Mouse (Mus musculus) thymus, postnatal 36 days (tissue): ENCODE measurements at regions not wholly inside any gene's neighbourhood (a gene's known extent, or its start where the extent isn't known, plus 50 kb on each side); places are given as distances from the start of the nearest gene placed in this dataset.

ENCODE experiments used
- DNase-seq, 2 experiments: peaks; one replicate each; pipeline ENCODE4 v3.0.0; 2022; ENCODE audit warnings: mixed read lengths in 2 of 2

GRCm38 (mm10) chr15:67434284-67434683 is 933.6 kb upstream of the Lrrc6 start:
- DNase-seq: peak; percentile 23 to 40

GRCm38 (mm10) chr15:67423922-67424321 is 923.2 kb upstream of the Lrrc6 start:
- no peak for DNase-seq

DNA sequence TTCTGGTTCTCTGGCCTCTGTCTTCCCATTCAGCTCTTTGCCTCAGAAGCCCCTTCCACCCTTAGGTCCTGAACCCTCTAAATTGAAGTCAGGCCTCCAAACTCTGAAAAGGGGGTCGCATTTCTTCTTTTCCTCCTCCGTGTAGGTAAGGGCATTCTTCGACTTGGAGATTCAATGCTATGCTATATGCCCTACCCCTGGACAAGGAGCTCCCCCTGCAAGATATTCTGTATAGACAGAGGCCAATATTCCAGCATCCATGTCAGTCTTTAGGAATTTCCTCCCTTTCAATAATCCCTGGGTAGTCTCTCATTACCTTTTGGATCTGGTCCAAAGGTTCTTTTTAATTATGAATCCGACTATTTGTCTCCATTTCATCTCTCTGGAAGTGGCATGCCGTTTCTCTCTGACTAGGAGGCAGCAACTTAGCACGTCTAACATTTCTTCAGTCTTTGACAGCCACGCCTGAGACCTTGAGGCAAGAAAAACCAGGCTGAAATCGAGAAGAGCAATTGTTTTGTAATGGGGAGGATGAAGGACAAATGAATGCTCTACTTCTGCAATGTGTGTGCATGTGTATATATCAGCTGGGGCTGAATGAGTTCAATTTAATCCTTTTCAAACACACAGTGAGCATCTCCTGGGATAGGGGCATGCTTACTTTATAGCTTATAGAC is 921.7 kb upstream of the Lrrc6 start:
- DNase-seq: no peak

- no peak for DNase-seq
Measured at GRCm38 (mm10) chr15:67420776-67421175, 920.1 kb upstream of the Lrrc6 start.

GRCm38 (mm10) chr15:67419733-67420132 is 919.0 kb upstream of the Lrrc6 start:
- DNase-seq: no peak

DNA sequence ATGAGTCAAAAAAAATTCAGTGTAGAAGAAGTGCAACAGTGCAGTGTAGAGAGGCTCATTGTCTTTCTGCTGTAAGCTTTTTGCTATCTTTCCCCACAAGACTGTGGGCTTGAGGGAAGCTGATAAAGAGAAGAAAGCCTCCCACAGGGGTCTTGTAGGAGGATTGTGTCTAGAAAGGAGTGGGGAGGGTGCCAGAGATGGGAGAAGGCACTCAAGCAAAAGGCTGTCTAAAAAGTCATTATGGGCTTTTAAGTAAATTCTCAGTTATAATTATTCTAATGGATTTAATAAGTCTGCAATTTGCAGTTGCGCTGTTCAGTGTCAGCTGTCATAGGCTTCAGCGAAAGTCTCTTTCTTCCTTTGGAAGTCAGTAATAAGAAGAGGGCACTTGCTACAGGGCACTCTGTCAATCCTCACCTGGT is 917.0 kb upstream of the Lrrc6 start:
- DNase-seq: no peak

GRCm38 (mm10) chr15:67415840-67416239 is 915.1 kb upstream of the Lrrc6 start:
- DNase-seq: no peak

- DNase-seq: no peak
Measured at GRCm38 (mm10) chr15:67414371-67414930, 913.7 kb upstream of the Lrrc6 start.

DNA sequence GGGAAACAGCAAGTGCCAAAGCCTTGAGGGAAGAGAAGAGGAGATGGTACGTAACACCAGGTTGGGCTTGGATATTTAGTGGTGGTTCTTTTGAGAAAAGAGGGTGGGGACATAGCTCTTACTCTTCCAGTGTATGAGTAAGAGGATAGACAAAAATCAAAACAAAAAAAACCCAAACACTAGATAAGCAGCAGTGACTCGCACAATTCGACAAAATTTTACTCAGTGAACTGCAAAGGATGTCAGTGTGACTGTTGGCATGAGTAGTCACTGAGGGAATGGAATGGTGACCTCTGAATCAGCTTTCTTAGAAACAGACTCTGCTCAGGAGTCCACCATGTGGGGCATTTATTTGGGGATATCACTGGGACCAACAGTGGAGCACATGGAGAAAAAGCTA is 912.9 kb upstream of the Lrrc6 start:
- DNase-seq: no peak

GRCm38 (mm10) chr15:67412394-67412793 is 911.7 kb upstream of the Lrrc6 start:
- no peak for DNase-seq

GRCm38 (mm10) chr15:67411657-67412056 is 910.9 kb upstream of the Lrrc6 start:
- no peak for DNase-seq

- peak; percentile 36 to 43 for DNase-seq
Measured at GRCm38 (mm10) chr15:67410012-67410411, 909.3 kb upstream of the Lrrc6 start.

- DNase-seq: peak in 1 of 2 experiments; percentile 10
Measured at GRCm38 (mm10) chr15:67408871-67409559, 908.3 kb upstream of the Lrrc6 start.

DNA sequence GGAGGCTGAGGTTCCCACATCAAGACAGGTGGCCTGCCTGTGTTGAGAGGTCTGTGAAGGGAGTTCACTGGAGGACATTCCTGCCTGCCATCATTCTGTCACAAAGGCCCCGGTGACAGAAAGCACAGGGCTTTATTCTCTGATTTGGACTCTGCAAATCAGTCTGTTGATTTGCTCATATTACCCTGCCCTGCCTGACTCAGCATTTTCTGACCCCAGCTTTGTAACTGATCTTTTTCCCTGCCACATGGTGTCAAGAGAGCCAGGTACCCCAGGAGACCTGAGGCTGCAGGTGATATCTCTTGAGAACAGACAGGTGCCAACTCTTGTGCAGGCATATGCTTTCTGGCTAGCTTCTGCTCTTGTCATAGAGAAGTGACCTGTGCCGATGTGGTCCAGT is 906.5 kb upstream of the Lrrc6 start:
- no peak for DNase-seq

- peak in 1 of 2 experiments; percentile 19 for DNase-seq
Measured at GRCm38 (mm10) chr15:67405523-67405922, 904.8 kb upstream of the Lrrc6 start.

- DNase-seq: no peak
Measured at GRCm38 (mm10) chr15:67405011-67405410, 904.3 kb upstream of the Lrrc6 start.

GRCm38 (mm10) chr15:67402310-67402709 is 901.6 kb upstream of the Lrrc6 start:
- no peak for DNase-seq

DNA sequence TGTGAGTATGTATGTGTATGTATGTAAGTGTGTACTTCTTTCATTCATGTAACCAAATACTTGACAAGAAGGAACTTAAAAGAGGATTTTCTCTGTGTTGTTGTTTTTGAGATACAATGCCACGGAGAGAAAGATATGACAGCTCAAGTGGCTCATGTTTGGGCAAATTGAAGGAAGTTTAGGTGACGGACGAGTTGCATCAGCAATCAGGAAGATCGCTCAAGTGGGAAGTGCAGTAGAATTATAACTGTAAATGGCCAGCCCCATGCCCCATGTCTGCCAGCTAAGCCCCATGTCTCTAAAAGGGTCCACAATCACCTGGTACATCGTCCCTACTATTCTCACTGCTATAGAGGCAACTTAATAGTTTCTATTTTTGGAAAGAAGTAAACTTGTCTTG is 896.6 kb upstream of the Lrrc6 start:
- DNase-seq: no peak

- DNase-seq: no peak
Measured at GRCm38 (mm10) chr15:67395114-67395513, 894.4 kb upstream of the Lrrc6 start.

GRCm38 (mm10) chr15:67391918-67392317 is 891.2 kb upstream of the Lrrc6 start:
- DNase-seq: no peak

DNA sequence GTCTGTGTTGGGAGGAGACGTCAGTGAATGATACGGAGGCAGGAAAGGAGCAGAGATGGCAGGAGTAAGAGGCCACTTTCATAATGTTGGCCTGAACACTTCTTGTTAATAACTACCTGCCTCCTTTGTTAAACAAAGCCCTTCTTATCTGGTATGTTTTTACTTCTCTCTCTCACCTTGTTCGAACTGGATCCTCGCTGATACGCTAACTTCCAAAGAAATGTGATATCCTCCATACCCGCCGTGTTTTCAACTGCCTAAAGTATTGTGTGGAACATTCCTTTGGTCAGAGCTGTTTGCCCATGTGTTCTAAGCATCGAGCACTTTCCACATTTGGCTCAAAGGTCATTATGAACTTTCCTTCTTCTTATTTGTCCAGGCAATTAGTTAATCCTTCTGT is 887.8 kb upstream of the Lrrc6 start:
- DNase-seq: no peak

GRCm38 (mm10) chr15:67386896-67387295 is 886.2 kb upstream of the Lrrc6 start:
- DNase-seq: no peak

DNA sequence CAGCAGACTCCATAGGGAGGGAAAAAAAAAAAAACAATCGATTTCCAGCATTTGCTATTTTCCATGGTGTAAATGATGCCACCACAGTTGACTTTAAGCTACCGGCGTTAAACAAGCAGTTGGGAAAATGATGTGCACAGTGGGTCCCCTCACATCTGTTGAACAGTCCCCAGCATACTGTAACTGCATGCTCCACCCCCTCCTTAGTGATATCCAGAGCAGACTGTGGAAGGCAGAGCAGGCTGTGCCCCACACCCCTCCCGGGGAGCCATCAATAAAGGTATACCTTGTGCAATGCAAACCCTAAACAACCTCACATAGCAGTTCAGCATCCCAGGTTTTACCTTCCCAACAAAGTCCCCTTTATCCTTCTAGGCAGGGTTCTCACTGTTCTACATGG is 872.9 kb upstream of the Lrrc6 start:
- no peak for DNase-seq

GRCm38 (mm10) chr15:67373030-67373429 is 872.3 kb upstream of the Lrrc6 start:
- no peak for DNase-seq
